Mouse (Mus musculus) mesoderm, embryonic 11.5 days (tissue): Measurements from ENCODE around the gene Fgfr2.
A peak's percentile ranks its signal among the peaks of the same experiment; 100 is the strongest.

Experiments
- DNase-seq: peaks from one replicate; pipeline ENCODE4 v3.0.0-alpha.2; 2012; ENCODE audit warnings: low read depth, low spot score

Gene Fgfr2

GRCm38 (mm10) chr7:132372752-132373513 lies 750.2 kb downstream of the Fgfr2 start:
- DNase-seq, result no peak

- DNase-seq, result no peak
Measured at GRCm38 (mm10) chr7:132371832-132372231, 751.3 kb downstream of the Fgfr2 start.

GRCm38 (mm10) chr7:132369784-132370183 lies 753.4 kb downstream of the Fgfr2 start:
- no peak for DNase-seq

GRCm38 (mm10) chr7:132368859-132369258 lies 754.3 kb downstream of the Fgfr2 start:
- DNase-seq, result no peak

- DNase-seq, result no peak
Measured at GRCm38 (mm10) chr7:132367344-132367743, 755.8 kb downstream of the Fgfr2 start.

GRCm38 (mm10) chr7:132365703-132366384 lies 757.3 kb downstream of the Fgfr2 start:
- no peak for DNase-seq

GRCm38 (mm10) chr7:132365111-132365510 lies 758.0 kb downstream of the Fgfr2 start:
- no peak for DNase-seq

GRCm38 (mm10) chr7:132364506-132364905 lies 758.6 kb downstream of the Fgfr2 start:
- no peak for DNase-seq

GRCm38 (mm10) chr7:132360336-132360735 lies 762.8 kb downstream of the Fgfr2 start:
- no peak for DNase-seq

- DNase-seq, result no peak
Measured at GRCm38 (mm10) chr7:132358709-132359108, 764.4 kb downstream of the Fgfr2 start.

- DNase-seq, result peak; percentile 46
Measured at GRCm38 (mm10) chr7:132358250-132358649, 764.9 kb downstream of the Fgfr2 start.

GRCm38 (mm10) chr7:132357841-132358237 lies 765.3 kb downstream of the Fgfr2 start:
- no peak for DNase-seq

- no peak for DNase-seq
Measured at GRCm38 (mm10) chr7:132356881-132357840, 766.0 kb downstream of the Fgfr2 start.

- DNase-seq, result peak; percentile 48
Measured at GRCm38 (mm10) chr7:132356185-132356584, 767.0 kb downstream of the Fgfr2 start.

- DNase-seq, result no peak
Measured at GRCm38 (mm10) chr7:132355767-132356166, 767.4 kb downstream of the Fgfr2 start.

- DNase-seq, result no peak
Measured at GRCm38 (mm10) chr7:132349075-132349572, 774.0 kb downstream of the Fgfr2 start.

- no peak for DNase-seq
Measured at GRCm38 (mm10) chr7:132347273-132348045, 775.7 kb downstream of the Fgfr2 start.

GRCm38 (mm10) chr7:132345526-132346070 lies 777.6 kb downstream of the Fgfr2 start:
- DNase-seq, result no peak

- no peak for DNase-seq
Measured at GRCm38 (mm10) chr7:132344606-132345005, 778.5 kb downstream of the Fgfr2 start.

GRCm38 (mm10) chr7:132343900-132344299 lies 779.2 kb downstream of the Fgfr2 start:
- DNase-seq, result no peak

- no peak for DNase-seq
Measured at GRCm38 (mm10) chr7:132343146-132343545, 780.0 kb downstream of the Fgfr2 start.
